Mouse (Mus musculus) kidney, postnatal 14 days (tissue): ENCODE measurements at regions not wholly inside any gene's neighbourhood (a gene's known extent, or its start where the extent isn't known, plus 50 kb on each side); places are given as distances from the start of the nearest gene placed in this dataset.
A peak's percentile ranks its signal among the peaks of the same experiment; 100 is the strongest.

ENCODE experiments used
- DNase-seq: peaks from one replicate; pipeline ENCODE4 v3.0.0; 2022; ENCODE audit warnings: mixed read lengths

DNA sequence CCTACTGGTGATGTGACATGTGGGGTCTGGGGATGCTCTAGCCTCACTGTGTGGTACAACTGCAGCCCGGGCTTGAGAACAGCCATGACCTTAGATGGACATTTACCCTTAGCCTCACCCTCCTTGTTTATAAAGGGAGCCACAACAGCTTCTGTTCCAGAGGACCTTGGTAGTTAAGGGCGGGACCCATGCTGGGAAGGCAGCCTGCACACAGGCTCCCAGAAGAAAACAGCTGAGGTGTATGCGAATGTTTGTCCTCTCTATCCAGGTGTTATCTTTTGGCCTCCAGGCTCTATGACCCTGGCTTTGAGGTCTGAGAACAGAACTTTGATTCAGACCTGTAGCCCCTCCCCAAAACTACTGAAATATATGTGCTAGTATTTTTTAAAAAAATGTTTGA is 102.1 kb upstream of the Mki67 start:
- DNase-seq = no peak

DNA sequence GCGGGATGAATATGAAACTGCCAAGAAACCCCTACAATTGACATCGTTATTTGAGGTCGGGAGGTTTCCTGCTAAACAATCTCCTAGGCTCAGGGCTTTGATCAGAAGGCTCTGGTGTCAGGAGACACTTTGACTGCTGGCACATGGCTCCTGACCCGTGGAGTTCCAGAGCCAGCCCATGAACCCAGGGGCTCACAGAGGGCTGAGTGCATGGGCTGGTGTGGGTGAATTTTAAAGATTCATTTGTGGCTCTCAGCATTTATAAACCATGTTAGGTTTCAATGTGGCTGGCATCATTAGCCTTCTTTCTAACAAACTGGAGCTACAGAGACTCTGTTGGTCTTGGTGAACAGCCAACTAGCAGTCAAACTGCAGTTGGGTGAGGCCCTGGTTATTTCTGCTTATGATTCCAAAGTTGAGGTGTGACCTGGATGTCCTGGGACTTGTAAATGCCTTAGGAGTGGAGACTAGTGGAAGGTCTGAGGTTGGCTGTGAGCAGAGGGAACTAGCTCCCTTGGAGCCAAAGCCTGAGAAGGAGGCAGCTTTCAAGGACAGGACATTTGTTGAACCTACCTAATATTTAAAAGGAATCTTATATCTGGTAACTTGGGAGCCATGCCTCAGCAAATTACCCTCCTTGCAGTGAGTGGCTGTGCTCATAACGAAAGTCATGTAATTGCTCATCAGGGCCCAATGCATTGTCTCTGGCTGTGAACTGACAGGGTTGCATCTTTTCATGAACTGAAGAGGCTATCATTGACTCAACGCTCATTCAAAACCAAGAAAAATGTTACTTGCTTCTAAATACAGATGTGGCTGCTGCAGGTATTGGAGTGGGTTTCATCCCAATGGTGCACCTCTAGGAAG is 108.0 kb upstream of the Mki67 start:
- DNase-seq = no peak

DNA sequence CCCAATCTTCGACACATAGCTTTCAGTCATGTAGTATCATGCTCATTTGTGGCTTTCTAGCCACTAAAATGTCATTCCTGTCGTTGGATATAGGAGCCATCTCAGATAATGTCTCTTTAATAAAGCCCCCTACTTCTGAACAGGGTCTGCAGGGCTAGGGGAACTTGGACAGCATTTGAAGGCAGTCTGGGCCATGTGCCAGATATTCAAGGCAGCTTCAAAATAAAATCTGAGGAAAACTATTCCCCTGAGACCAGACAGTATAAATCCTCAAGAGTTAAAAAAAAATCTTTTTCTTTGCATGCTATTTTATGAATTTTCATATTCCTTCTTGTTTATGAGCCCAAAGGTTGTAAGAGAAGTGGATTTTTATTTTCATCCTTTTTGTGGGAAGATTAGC is 113.1 kb upstream of the Mki67 start:
- no peak for DNase-seq

DNA sequence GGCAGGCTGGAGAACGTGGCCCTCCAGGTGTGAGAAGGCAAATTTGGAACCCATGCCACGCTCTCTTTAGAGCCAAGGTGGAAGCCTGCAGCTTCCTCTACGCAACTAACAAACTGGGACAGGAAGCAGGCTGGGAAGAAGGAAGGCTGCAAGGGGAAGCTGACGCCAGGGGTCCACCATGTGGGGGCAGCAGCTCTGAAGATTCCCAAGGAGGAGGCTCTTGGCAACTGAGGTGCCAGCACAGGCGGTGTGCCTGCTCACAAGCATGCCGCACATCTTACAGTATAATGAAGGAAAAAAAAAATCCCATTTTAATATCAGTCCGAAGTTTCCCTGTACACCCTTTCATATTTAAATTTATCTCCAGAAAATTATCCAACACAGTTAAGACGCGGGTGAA is 117.3 kb upstream of the Mki67 start:
- DNase-seq = no peak

DNA sequence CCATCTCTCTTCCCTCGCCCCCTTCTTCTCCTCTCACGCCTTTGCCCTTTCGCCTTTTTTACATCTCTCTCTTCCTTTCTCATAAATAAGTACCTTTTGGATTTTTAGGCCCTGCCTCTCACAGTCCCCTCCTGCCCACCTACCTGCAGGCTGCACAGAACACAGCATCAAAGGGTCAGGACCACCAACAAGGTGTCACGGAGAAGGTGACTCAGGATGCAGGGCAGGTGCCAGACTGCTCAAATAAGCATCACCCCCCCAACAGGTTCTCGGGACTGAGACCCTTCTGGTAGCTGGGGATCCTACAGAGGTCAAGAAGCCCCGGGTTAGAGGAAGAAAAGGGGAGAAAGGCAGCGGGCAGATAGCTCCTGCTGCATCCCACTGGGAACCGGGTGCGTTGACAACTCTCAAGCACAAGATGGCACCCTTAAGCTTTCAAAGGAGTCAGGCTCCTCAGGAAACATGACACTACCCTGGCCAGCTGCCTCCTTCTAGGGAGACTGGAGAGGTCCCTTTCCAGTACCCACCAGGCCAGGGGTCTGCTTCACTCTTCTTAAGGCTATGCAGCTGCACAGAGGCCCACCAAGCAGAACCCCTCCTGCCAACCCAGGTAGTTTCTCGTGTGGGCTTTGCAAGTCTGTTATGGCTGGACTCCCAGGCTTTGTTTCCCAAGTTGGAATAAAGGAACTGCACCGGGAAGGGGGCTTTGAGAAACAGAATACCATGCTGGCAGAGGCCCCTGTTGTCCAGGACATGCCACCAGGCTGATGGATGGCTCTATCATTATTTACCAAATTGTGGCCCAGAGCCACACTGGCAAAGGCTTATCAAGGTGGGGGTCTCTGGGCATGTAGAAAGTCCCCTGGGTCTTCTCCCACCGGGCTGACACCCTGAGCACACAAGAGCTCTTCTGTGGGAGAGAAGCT is 120.9 kb upstream of the Mki67 start:
- peak; percentile 81 for DNase-seq

DNA sequence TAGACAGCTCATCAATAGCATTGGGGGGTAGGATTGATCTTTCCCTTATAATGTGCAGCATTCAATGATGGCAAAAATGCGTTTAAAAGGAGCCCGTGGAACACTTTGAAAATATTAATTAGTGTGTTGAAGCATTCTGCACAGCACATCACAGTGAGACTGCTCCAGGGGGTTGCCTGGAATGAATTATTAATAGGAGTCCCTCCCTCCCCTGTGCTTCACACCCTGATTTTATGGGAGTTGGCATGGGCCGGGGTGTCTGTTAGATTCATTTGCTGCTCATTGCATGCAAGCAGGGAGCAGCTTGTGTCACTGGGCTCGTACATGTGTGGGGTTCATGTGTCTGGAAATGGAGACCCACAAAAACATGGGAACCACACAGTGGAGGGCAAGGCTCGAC is 127.9 kb upstream of the Mki67 start:
- no peak for DNase-seq

DNA sequence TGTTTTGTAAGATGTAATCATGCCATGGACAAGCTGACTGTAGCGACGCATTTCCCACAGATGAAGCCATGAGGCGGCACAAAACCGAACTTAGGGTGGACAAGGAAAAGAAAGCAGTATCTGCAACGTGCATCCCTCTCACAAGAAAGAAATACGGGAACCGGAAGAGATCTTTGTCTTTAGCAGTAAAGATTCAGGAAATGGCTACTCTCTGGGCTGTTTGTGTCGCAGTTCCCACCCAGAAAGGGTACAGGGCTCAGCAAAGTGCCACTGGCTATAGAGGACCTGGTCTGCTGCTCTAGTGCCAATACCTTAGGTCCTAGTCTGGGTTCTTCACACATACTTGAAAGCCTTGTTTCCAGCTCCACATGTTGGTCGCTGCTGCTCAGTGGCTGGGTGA is 131.1 kb upstream of the Mki67 start:
- no peak for DNase-seq

DNA sequence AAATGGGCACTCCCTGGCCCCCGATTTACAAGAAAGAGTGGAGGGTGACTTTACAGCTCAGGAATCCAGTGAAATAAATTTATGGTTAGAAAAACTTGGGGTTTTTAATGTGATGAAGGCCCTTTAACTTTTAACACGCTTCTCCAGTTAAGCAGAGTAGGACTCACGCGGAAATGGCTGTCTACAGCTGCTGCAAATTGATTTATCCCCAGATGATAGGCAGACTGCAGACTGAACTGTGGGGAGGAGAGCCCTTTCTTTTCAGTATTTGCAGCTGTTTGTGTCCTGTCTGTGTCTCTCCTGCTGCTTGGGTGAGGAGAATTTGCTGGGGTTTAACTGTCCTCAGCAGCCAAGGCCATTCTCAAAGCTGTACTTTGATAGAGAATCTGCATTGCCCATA is 132.0 kb upstream of the Mki67 start:
- peak; percentile 16 for DNase-seq

DNA sequence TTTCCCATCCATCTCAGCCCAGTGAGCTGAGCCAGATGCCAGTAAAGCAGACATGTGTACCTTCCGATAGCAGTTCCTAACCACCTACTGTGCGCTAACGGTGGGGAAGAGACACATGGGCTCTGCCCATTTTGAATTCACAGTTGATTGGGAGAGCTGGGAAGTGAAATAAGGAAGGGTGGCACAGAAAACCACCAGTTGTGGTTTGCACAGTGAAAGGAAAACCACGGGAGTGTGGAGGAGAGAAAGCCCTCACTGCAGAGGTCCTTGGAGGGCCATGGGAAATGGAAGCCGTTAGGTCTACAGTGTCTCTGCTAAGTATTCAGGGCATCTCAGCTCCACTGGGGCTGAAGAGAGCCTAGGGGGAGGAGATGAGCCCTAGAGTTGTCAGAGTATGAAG is 132.7 kb upstream of the Mki67 start:
- DNase-seq = no peak

DNA sequence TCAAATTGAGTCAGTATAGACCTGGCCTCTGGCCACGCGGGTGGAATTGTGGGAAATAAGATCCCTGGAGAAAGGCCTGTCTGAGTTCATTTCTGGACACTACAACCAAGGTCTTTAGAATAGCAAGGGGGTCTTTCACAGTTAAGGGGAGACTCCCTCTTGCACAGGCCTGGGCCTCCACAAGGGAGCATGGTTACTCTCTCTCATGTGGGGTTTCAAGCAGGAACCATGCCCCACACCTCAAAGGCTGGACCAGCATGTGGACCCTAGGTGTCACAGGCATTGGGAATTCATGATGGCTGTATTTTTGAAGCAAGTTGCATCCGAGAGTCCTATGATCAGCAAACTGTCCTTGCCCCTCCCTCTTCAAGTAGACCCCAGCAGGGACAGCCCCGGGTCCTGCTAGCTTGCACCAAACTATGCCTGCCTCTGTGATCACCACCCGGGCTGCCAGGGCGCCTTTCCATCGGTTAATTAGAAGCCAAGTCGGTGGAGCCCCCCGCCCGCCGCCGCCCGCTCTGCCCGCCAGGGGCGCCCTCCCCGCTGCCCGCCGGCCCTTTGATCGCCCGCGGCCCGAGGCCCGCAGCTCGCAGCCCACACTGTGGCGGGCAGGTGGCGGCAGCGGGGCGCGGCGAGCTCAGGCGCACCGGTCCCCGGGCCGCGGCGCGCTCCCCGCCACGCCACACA is 137.1 kb upstream of the Mki67 start:
- peak; percentile 58 for DNase-seq

DNA sequence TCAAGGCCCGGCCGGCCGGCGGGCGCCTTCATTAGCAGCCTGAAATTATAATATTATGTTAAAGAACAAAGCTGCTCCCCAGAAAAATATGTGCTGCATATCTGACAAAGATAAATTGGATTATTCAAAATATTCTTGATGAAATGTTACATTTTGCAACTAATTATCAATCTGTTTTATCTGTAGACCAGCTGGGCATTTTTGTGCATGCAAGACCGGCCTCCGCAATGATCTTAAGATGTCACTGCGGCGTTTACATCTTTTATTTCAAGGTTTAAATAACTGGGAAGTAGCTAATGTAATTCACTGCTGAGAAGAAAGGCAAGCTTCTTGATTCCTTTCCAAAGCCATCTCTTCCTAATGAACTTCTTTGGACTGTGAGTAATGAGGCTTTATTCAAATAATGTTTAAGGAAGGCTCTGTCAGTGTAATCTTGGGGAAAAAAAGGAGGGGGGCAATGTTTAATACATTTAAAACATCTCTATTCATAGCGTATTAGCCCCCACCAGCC is 137.7 kb upstream of the Mki67 start:
- no peak for DNase-seq

DNA sequence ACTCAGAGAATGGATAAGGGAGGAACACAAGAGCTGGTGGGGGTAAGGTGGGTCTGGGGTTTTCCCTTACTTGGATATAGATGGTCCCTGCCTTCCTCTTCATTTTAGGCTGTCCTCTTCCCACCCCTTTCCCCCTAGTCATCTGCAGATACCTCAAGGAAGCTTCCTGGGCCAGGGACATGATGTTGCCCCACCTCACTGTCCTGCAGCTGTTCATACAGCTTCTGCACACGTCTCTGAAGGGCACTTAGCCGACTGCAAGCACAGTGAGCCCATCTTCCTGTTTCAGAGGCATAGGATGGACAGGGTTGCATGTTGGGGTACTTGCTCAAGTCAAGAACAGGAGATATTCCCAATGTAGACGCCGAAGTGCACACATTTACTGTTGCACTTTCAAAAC is 144.1 kb upstream of the Mki67 start:
- DNase-seq = no peak

DNA sequence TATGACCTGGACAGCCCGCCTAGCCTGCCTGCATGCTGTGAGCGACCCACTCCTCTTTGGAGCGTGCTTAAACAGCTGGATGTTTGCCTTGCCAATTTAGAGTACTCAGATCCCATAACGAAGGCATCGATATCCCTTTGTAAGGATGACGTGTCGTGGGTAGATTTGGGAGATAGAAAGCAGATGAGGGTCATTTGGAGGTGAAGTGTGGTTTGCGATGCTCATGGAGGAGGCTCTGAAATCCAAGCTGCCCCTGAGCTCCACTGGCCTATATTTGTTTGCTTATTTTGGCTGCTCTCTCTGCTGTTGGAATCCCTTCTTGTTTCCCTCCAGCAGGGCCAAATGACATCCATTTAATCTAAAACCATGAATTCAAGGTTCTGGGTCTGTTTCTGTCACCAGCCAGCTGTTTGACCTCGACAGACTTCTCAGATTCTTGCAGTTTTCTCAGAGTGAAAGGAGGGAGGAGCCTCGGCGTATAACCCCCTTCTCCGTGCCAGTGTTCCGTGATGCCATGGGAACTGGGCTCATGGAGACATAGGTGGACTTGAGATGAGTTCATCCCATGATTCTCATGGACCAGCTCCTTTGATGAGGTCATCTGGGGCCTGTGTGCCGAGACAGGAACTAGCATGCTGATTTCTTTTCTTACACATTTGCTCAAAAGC is 144.7 kb upstream of the Mki67 start:
- peak; percentile 46 for DNase-seq

DNA sequence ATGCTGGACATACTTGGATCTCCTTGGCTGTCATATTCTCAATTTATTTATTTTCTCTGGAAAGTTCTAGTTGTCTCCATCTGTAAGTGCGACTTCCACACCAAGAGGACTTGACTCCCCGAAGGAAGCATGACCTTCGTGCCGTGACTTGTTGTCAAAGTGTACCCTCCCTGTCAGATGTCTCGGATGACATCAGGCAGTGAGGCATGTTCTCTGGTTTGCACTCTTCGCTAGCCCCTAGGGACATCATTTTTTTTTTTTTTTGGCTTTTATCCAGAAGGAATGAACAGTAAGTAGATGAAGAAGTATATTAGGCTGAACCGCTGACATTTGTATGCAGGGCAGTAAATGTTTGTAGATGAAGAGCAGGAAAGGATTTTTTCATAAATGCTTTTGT is 145.2 kb upstream of the Mki67 start:
- peak; percentile 64 for DNase-seq

DNA sequence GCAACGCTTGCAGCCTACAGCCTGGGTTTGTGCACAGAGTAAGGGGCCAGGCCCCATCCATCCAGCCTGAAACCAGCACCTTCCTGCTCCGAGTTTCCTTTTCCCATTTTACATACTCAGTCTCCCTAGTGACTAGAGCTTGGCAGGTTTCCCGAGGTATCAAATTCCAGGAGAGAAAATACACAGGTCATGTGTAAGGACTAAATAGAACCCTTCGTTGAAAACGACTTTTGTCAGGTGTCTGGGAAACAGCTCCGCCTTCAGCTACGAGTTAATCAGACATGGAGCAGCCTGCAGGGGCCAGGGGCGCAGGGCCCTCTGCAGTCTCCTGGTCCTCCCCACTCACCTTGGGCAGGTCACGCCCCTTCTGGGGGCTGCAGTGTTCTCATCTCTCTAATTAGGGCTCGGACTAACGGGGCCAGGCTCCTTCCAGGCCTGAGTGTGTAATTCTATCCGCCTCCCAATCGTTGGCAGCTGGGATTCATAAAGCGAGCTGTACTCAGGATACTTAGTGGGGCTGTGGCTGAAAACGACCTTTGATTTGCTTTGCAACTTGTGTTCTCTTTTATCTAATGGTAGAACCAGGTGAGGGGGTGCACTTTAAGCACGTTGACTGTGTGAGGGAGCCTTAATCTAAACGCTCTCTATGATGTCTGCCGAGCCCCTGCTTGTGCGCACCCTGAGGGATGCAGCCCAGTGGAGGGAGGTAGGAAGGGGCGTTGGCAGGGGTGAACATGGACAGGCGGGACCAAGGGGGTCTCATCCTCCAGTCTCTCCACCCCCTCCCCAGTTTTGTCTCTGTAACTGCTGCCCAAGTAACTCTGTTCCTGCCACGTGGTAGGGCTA is 147.6 kb upstream of the Mki67 start:
- DNase-seq = peak; percentile 76

DNA sequence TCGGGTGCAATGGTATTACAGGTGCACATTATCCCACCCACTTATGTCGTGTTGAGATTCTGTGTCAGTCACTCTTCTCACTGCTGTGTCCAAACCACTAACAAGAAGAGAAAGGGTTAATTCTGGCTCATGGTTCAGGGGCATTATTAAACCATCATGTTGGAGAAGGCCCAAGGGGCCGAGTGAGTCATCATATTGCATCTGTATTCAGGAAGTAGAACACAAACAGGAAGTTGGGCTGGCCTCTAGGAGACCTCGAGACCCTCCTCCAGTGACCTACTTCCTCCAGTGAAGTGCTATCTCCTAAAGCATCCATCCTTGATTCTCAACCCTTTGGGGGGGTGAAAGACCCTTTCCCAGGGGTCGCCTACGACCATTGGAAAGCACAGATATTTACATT is 154.8 kb upstream of the Mki67 start:
- DNase-seq = no peak

DNA sequence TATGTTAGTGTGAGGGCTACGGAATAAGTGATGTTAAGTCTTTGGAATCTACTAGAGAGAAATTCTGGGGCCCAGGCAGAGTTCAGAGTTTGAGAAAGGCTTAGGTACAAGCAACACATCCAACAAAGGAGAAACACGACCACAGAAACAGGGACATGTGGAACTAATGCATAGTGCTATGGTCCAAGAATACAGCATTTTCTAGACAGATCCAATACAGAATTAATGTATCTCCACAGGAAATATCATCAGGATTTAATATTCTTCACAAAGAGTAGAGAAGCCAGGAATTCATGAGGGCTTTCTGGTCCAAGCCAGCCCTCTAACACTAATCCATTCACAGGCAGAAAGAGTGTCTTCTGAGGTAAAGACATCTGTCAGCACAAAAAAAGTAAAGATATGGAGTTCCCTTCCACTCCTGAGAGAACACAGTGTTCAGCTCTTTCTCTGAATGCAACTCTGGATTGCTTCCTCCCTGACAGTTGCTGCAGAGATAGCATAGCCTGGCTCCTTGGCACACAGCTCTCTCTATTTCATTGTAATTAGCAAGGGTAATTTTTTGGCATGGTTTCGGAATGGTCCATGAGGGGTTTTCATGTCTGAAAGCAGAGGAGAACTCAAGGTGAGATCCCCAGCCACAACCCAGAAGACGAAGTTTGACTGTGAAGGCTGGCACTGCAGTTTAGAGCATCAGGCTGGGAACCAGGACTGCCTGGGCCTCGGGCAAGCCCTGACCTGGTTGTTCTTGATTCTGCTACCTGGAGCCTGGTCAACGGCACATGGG is 161.1 kb upstream of the Mki67 start:
- DNase-seq = no peak

DNA sequence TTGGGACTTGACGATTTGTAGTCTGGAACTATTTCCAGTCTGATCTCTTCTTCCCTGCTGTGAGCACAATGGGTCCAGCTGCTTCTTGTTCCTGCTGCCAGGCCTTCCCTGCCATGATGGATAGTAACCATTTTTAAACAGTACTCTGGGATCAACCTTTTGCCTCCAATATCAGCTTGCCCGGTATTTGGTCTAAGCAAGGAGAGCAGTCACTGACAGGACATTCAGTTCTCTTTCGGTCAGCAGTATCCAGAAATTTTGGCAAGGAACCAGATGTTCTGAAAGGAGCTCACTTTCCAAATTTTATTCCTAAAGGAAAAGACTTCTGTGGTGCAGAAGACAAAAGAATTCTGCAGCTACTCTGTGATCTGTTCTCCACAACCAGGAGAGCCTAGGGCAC is 162.6 kb upstream of the Mki67 start:
- no peak for DNase-seq

DNA sequence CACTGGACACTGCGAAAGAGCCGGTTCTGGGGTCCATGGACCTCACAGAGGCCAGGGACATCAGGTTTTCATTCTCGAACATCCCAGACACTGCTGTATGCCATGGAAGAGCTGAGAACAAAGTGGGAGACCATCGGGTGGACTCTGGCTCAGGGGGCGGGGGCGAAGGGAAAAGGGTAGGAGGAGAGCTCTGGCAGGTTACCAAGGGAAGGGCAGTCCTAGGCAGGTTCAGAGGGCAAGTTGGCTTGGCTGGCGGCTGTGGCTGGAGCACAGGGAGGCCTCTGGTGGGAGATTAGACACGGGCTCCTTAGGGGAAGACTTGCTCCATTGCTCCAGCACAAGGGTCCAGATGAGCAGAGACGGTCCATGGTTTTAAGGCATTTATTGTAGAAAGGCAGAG is 164.3 kb upstream of the Mki67 start:
- no peak for DNase-seq

DNA sequence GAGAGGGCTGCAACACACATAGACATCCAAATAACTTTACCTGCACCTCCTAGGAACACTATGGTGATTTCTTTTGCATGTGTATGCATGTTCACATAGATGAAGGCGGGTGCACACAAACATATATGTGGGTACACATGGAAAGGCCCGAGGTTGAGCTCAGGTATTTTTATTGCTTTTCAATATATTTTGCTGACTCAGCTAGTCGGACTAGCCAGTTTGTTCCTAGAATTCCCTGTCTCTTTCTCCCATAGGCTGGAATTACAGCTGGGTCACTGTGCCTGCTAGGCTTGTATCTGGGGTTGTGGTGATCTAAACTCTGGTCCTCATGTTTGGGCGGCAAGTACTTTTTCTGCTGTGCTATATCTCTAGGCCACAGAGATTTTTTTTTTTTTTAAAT is 166.1 kb upstream of the Mki67 start:
- no peak for DNase-seq

DNA sequence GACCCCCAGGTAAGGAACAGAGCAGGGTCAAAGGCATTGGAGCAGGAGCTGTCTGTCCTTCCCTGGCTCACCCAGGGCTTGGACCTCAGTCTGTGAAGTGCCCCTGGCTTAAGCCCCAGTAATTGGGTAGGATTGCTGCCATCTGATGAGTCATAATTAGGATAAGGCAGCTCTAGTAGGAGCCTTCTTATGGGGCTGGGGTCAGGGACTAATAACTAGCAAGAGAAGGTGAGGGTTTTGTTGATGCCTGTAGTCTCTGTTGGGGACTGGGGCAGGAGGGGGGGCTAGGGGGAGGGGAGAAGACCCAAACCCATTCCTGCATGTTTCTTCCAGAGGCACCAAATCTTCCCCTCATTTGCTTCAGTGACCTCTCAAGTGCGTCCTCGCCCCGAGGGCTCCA is 172.4 kb upstream of the Mki67 start:
- DNase-seq = no peak
